Mouse (Mus musculus): ENCODE results near the gene Zrsr2.
A peak's percentile ranks its signal among the peaks of the same experiment; 100 is the strongest.

Zrsr2 gene

GRCm38 (mm10) chrX:163958467-163958875, at the start of gene Zrsr2:
Zrsr2 (minus strand) TSS chrX:163958661.
- ATAC-seq (ENCODE audit: low TSS enrichment): peak; percentile 96

- ATAC-seq (ENCODE audit: low TSS enrichment): peak; percentile 82; the same call in 1 of the 2 replicates
Observed at GRCm38 (mm10) chrX:164004809-164005208, 46.3 kb upstream of the Zrsr2 start.

GRCm38 (mm10) chrX:163999848-164000247, 41.4 kb upstream of the Zrsr2 start:
- ATAC-seq (ENCODE audit: low TSS enrichment): no peak

GRCm38 (mm10) chrX:163996754-163997153, 38.3 kb upstream of the Zrsr2 start:
- no peak for ATAC-seq (ENCODE audit: low TSS enrichment)

- ATAC-seq (ENCODE audit: low TSS enrichment): no peak
Observed at GRCm38 (mm10) chrX:163987718-163988374, 29.4 kb upstream of the Zrsr2 start.

- no peak for ATAC-seq (ENCODE audit: low TSS enrichment)
Observed at GRCm38 (mm10) chrX:163982129-163982528, 23.7 kb upstream of the Zrsr2 start.

GRCm38 (mm10) chrX:163981500-163981899, 23.0 kb upstream of the Zrsr2 start:
- ATAC-seq (ENCODE audit: low TSS enrichment): no peak

- no peak for ATAC-seq (ENCODE audit: low TSS enrichment)
Observed at GRCm38 (mm10) chrX:163981092-163981491, 22.6 kb upstream of the Zrsr2 start.

GRCm38 (mm10) chrX:163957803-163958466, 526 bp downstream of the Zrsr2 start:
- ATAC-seq (ENCODE audit: low TSS enrichment): peak; percentile 90

- no peak for ATAC-seq (ENCODE audit: low TSS enrichment)
Observed at GRCm38 (mm10) chrX:163957381-163957780, 1.1 kb downstream of the Zrsr2 start.

- ATAC-seq (ENCODE audit: low TSS enrichment): no peak
Observed at GRCm38 (mm10) chrX:163951618-163952017, 6.8 kb downstream of the Zrsr2 start.

- no peak for ATAC-seq (ENCODE audit: low TSS enrichment)
Observed at GRCm38 (mm10) chrX:163944381-163944780, 14.1 kb downstream of the Zrsr2 start.

GRCm38 (mm10) chrX:163938587-163938986, 19.9 kb downstream of the Zrsr2 start:
- peak; percentile 99 for ATAC-seq (ENCODE audit: low TSS enrichment)

- no peak for ATAC-seq (ENCODE audit: low TSS enrichment)
Observed at GRCm38 (mm10) chrX:163934731-163935130, 23.7 kb downstream of the Zrsr2 start.

- peak; percentile 50; the same call in 1 of the 2 replicates for ATAC-seq (ENCODE audit: low TSS enrichment)
Observed at GRCm38 (mm10) chrX:163929550-163929949, 28.9 kb downstream of the Zrsr2 start.

- no peak for ATAC-seq (ENCODE audit: low TSS enrichment)
Observed at GRCm38 (mm10) chrX:163912791-163913190, 45.7 kb downstream of the Zrsr2 start.

GRCm38 (mm10) chrX:163909381-163909780, 49.1 kb downstream of the Zrsr2 start:
- ATAC-seq (ENCODE audit: low TSS enrichment): no peak

GRCm38 (mm10) chrX:163908337-163909250, 49.9 kb downstream of the Zrsr2 start, which contains the start of gene Ap1s2:
Ap1s2 (plus strand) TSS chrX:163909017.
- peak; percentile 98 for ATAC-seq (ENCODE audit: low TSS enrichment)

- ATAC-seq (ENCODE audit: low TSS enrichment): no peak
Observed at GRCm38 (mm10) chrX:163908003-163908336, 50.5 kb downstream of the Zrsr2 start.

- no peak for ATAC-seq (ENCODE audit: low TSS enrichment)
Observed at GRCm38 (mm10) chrX:163906861-163907260, 51.6 kb downstream of the Zrsr2 start.

- no peak for ATAC-seq (ENCODE audit: low TSS enrichment)
Observed at GRCm38 (mm10) chrX:163899431-163900020, 58.9 kb downstream of the Zrsr2 start.

- no peak for ATAC-seq (ENCODE audit: low TSS enrichment)
Observed at GRCm38 (mm10) chrX:163897354-163897753, 61.1 kb downstream of the Zrsr2 start.
